Mouse (Mus musculus) hindbrain, postnatal 0 days (tissue): ENCODE measurements around the gene Serp1. TPM values are rescaled to one million over a fixed set of nuclear protein-coding genes. Genes with fewer than 3 reads are reported as not detected.

Source experiments
- ATAC-seq: fragments of 200-750 bp; cut with Nextera tagmentation; 2 replicates; pipeline ENCODE4 v1.8.0; 2017; ENCODE audit warnings: mild to moderate bottlenecking, moderate TSS enrichment, moderate library complexity
- DNase-seq: peaks from one replicate; pipeline ENCODE4 v3.0.0-alpha.2; 2015; ENCODE audit warnings: low spot score
- H3K27ac ChIP-seq: fragments of 300-500 bp; sonication (generic); 2 replicates; pipeline ENCODE4 v1.5.1; 2014; ENCODE audit warnings: mild to moderate bottlenecking
- H3K27me3 ChIP-seq: fragments of 300-500 bp; sonication (generic); 2 replicates; pipeline ENCODE4 v1.6.1; 2014; ENCODE audit warnings: low read length, mixed read lengths; ENCODE audit not compliant: insufficient read depth
- H3K36me3 ChIP-seq: fragments of 300-500 bp; sonication (generic); 2 replicates; pipeline ENCODE4 v1.6.1; 2014; ENCODE audit warnings: low read length, mixed read lengths; ENCODE audit not compliant: insufficient read depth
- H3K4me1 ChIP-seq: fragments of 300-500 bp; sonication (generic); 2 replicates; pipeline ENCODE4 v1.6.1; 2014; ENCODE audit warnings: antibody characterized with exemption, low read length, mixed read lengths; ENCODE audit not compliant: insufficient read depth
- H3K4me2 ChIP-seq: fragments of 300-500 bp; sonication (generic); 2 replicates; pipeline ENCODE4 v1.6.1; 2014; ENCODE audit warnings: low read depth, mild to moderate bottlenecking, low read length, moderate library complexity, mixed read lengths
- H3K4me3 ChIP-seq: fragments of 300-500 bp; sonication (generic); 2 replicates; pipeline ENCODE4 v1.5.1; 2014; ENCODE audit warnings: low read length
- H3K9ac ChIP-seq: fragments of 300-500 bp; sonication (generic); replicated peaks from 2 replicates; pipeline ENCODE4 v1.6.1; 2014; ENCODE audit warnings: mild to moderate bottlenecking, low read length, moderate library complexity, mixed read lengths
- H3K9me3 ChIP-seq: fragments of 300-500 bp; sonication (generic); 2 replicates; pipeline ENCODE4 v1.6.1; 2016; ENCODE audit warnings: low read length, mixed read lengths
- CTCF ChIP-seq: IDR thresholded peaks from 2 replicates; pipeline ENCODE4 v1.5.1; 2016; ENCODE audit warnings: antibody characterized with exemption, control low read depth, low read depth
- WGBS: fragments of 180-500 bp; shearing (Covaris S2); extraction: QIAGEN DNeasy Blood & Tissue Kit; methylation state at CpG from one replicate; pipeline ENCODE4 v1.1.7; 2014; 5-methylcytosine and 5-hydroxymethylcytosine counted together
- polyA plus RNA-seq: library from polyadenylated mRNA; unstranded; fragments of >200 nt; fragmentation: Nextera tagmentation; extraction: Ambion mirVana; gene quantifications from 2 replicates; pipeline ENCODE4 v1.2.1, GENCODE M21; 2015
- total RNA-seq: library from RNA; depleted of rRNA; stranded (reverse); fragments of >200 nt; gene quantifications from 2 replicates; pipeline ENCODE4 v1.2.3, GENCODE M21; 2014

Serp1 gene
- total and polyA plus RNA-seq, 2 experiments from 2014 or later, result 49.9 to 63.2 TPM

- WGBS, result 90% methylated on average over 3 of the region's 3 CpGs
- Histone ChIP-seq H3K4me3 (no peak overlapping the region), H3K27ac (no peak overlapping the region), H3K27me3 (no peaks in the 10 kb centered on the region), H3K9me3 (no peaks in the 10 kb centered on the region), H3K4me2 (no peak overlapping the region), H3K4me1 (no peaks in the 10 kb centered on the region), H3K36me3 (no peaks in the 10 kb centered on the region), H3K9ac (no peak overlapping the region)
- no peak for TF ChIP-seq CTCF
- no peak for DNase-seq
- ATAC-seq, result no peak
Measured at GRCm38 (mm10) chr3:58512740-58513139, 13.0 kb downstream of the Serp1 start.

GRCm38 (mm10) chr3:58511581-58511980 lies 14.1 kb downstream of the Serp1 start:
- H3K4me3 ChIP-seq, result no peak overlapping the region
- peak; percentile 38; the same call in 1 of the 2 replicates for TF ChIP-seq CTCF
- DNase-seq, result no peak

GRCm38 (mm10) chr3:58508020-58508750 lies 17.5 kb downstream of the Serp1 start:
- ATAC-seq (no peak), DNase-seq (no peak)
- H3K4me3 ChIP-seq, result no peak overlapping the region
- H3K36me3 ChIP-seq, result no peaks in the 10 kb centered on the region
- no peaks in the 10 kb centered on the region for H3K27me3 ChIP-seq
- no peak overlapping the region for H3K27ac ChIP-seq
- H3K9ac ChIP-seq, result no peak overlapping the region
- WGBS, result 90% methylated on average over 7 of the region's 7 CpGs
- no peaks in the 10 kb centered on the region for H3K4me1 ChIP-seq
- no peak overlapping the region for H3K4me2 ChIP-seq
- H3K9me3 ChIP-seq, result no peaks in the 10 kb centered on the region
- no peak for TF ChIP-seq CTCF

More at GRCm38 (mm10) chr3:58511581-58511980, 14.1 kb downstream of the Serp1 start:
- no peaks in the 10 kb centered on the region for H3K9me3 ChIP-seq
- no peak overlapping the region for H3K9ac ChIP-seq
- H3K27ac ChIP-seq, result no peak overlapping the region
- no peaks in the 10 kb centered on the region for H3K4me1 ChIP-seq
- no peak for ATAC-seq
- H3K4me2 ChIP-seq, result no peak overlapping the region
- no peaks in the 10 kb centered on the region for H3K36me3 ChIP-seq
- H3K27me3 ChIP-seq, result no peaks in the 10 kb centered on the region

- no peaks in the 10 kb centered on the region for H3K36me3 ChIP-seq
- ATAC-seq, result no peak
- no peak overlapping the region for H3K27ac ChIP-seq
- no peak for DNase-seq
- TF ChIP-seq CTCF, result no peak
- no peaks in the 10 kb centered on the region for H3K27me3 ChIP-seq
- no peak overlapping the region for H3K9ac ChIP-seq
- no peaks in the 10 kb centered on the region for H3K9me3 ChIP-seq
- no peak overlapping the region for H3K4me3 ChIP-seq
- H3K4me1 ChIP-seq, result no peaks in the 10 kb centered on the region
- no peak overlapping the region for H3K4me2 ChIP-seq
Measured at GRCm38 (mm10) chr3:58504676-58505075, 21.0 kb downstream of the Serp1 start.

GRCm38 (mm10) chr3:58503720-58504333 lies 21.9 kb downstream of the Serp1 start:
- H3K4me1 ChIP-seq, result no peaks in the 10 kb centered on the region
- DNase-seq, result no peak
- no peak for ATAC-seq
- H3K27ac ChIP-seq, result no peak overlapping the region
- H3K27me3 ChIP-seq, result no peaks in the 10 kb centered on the region
- 45% methylated on average over 3 of the region's 3 CpGs for WGBS
- no peaks in the 10 kb centered on the region for H3K9me3 ChIP-seq
- no peak overlapping the region for H3K4me3 ChIP-seq
- H3K36me3 ChIP-seq, result no peaks in the 10 kb centered on the region
- peak; percentile 5; the same call in 1 of the 2 replicates for TF ChIP-seq CTCF
- H3K9ac ChIP-seq, result no peak overlapping the region
- H3K4me2 ChIP-seq, result no peak overlapping the region

GRCm38 (mm10) chr3:58501961-58502360 lies 23.7 kb downstream of the Serp1 start:
- Histone ChIP-seq H3K27me3 (no peaks in the 10 kb centered on the region), H3K4me2 (no peak overlapping the region), H3K36me3 (no peaks in the 10 kb centered on the region), H3K9me3 (no peaks in the 10 kb centered on the region), H3K4me3 (no peak overlapping the region), H3K4me1 (no peaks in the 10 kb centered on the region), H3K27ac (no peak overlapping the region), H3K9ac (no peak overlapping the region)
- WGBS, result 56% methylated on average over 2 of the region's 2 CpGs
- no peak for TF ChIP-seq CTCF
- ATAC-seq, result no peak
- DNase-seq, result no peak

- Histone ChIP-seq H3K4me3 (no peak overlapping the region), H3K27me3 (no peaks in the 10 kb centered on the region), H3K27ac (no peak overlapping the region), H3K4me2 (no peak overlapping the region), H3K4me1 (no peaks in the 10 kb centered on the region), H3K36me3 (no peaks in the 10 kb centered on the region), H3K9ac (no peak overlapping the region), H3K9me3 (no peaks in the 10 kb centered on the region)
- no peak for ATAC-seq
- no peak for DNase-seq
- TF ChIP-seq CTCF, result no peak
- 87% methylated on average over 4 of the region's 4 CpGs for WGBS
Measured at GRCm38 (mm10) chr3:58493621-58494020, 32.1 kb downstream of the Serp1 start.
